Mouse (Mus musculus) erythroid progenitor cell, adult 5-6 weeks (primary cell): ENCODE results near the gene Hipk2. TPM values are rescaled to one million over a fixed set of nuclear protein-coding genes. Genes with fewer than 3 reads are reported as not detected.

Source experiments
- ATAC-seq: replicated peaks from 2 replicates; pipeline ENCODE4 v1.8.0; 2016; ENCODE audit warnings: moderate number of reproducible peaks, mild to moderate bottlenecking, moderate TSS enrichment, inconsistent platforms; ENCODE audit not compliant: poor library complexity, low FRiP score, severe bottlenecking
- total RNA-seq, 2 experiments: library from RNA; stranded (forward) in 1 of 2; stranded (reverse) in 1 of 2; fragments of 150-400 nt in 1 of 2; fragments of 186-747, 209-891 nt in 1 of 2; gene quantifications; 2 replicates each; pipeline versions ENCODE4 v1.2.3 to v1.2.4; 2015 to 2017; ENCODE audit warnings: low replicate concordance in 2 of 2

Hipk2 gene
- total RNA-seq, 2 experiments from 2014 or later, result 160 to 280 TPM

GRCm38 (mm10) chr6:38840780-38841179 is 35.2 kb downstream of the Hipk2 start:
- no peak for ATAC-seq

GRCm38 (mm10) chr6:38840380-38840779 is 35.6 kb downstream of the Hipk2 start:
- ATAC-seq, result no peak

GRCm38 (mm10) chr6:38839891-38840290 is 36.1 kb downstream of the Hipk2 start:
- no peak for ATAC-seq

- ATAC-seq, result no peak
These were observed 37.9 kb downstream of the Hipk2 start for GRCm38 (mm10) chr6:38838061-38838460.

- ATAC-seq, result peak; percentile 95
These were observed 40.7 kb downstream of the Hipk2 start for GRCm38 (mm10) chr6:38835217-38835616.

GRCm38 (mm10) chr6:38834727-38835126 is 41.2 kb downstream of the Hipk2 start:
- peak; percentile 58 for ATAC-seq

- no peak for ATAC-seq
These were observed 42.2 kb downstream of the Hipk2 start for GRCm38 (mm10) chr6:38833721-38834120.

- ATAC-seq, result no peak
These were observed 46.5 kb downstream of the Hipk2 start for GRCm38 (mm10) chr6:38829452-38829851.

GRCm38 (mm10) chr6:38828211-38828610 is 47.8 kb downstream of the Hipk2 start:
- no peak for ATAC-seq

GRCm38 (mm10) chr6:38827435-38827834 is 48.5 kb downstream of the Hipk2 start:
- no peak for ATAC-seq

GRCm38 (mm10) chr6:38826857-38827256 is 49.1 kb downstream of the Hipk2 start:
- no peak for ATAC-seq

GRCm38 (mm10) chr6:38825886-38826285 is 50.1 kb downstream of the Hipk2 start:
- no peak for ATAC-seq

- no peak for ATAC-seq
These were observed 52.1 kb downstream of the Hipk2 start for GRCm38 (mm10) chr6:38823827-38824226.

- no peak for ATAC-seq
These were observed 52.8 kb downstream of the Hipk2 start for GRCm38 (mm10) chr6:38823164-38823563.

- no peak for ATAC-seq
These were observed 54.3 kb downstream of the Hipk2 start for GRCm38 (mm10) chr6:38821686-38822085.

- ATAC-seq, result no peak
These were observed 55.1 kb downstream of the Hipk2 start for GRCm38 (mm10) chr6:38820862-38821261.

GRCm38 (mm10) chr6:38816216-38816615 is 59.7 kb downstream of the Hipk2 start:
- no peak for ATAC-seq

- ATAC-seq, result no peak
These were observed 60.4 kb downstream of the Hipk2 start for GRCm38 (mm10) chr6:38815582-38815981.

GRCm38 (mm10) chr6:38814690-38815089 is 61.3 kb downstream of the Hipk2 start:
- ATAC-seq, result no peak

GRCm38 (mm10) chr6:38811459-38812145 is 64.4 kb downstream of the Hipk2 start:
- no peak for ATAC-seq

GRCm38 (mm10) chr6:38810121-38810475 is 65.9 kb downstream of the Hipk2 start:
- ATAC-seq, result no peak
